Mouse (Mus musculus) ovary, postnatal 36 days (tissue): Measurements from ENCODE around the gene Sqor.

Experiments
- DNase-seq: peaks from one replicate; pipeline ENCODE4 v3.0.0; 2022; ENCODE audit warnings: low spot score, mixed read lengths

The Sqor gene

GRCm38 (mm10) chr2:122784701-122785100 lies 19.7 kb downstream of the Sqor start:
- no peak for DNase-seq

GRCm38 (mm10) chr2:122786167-122786566 lies 21.1 kb downstream of the Sqor start:
- DNase-seq: no peak

DNA sequence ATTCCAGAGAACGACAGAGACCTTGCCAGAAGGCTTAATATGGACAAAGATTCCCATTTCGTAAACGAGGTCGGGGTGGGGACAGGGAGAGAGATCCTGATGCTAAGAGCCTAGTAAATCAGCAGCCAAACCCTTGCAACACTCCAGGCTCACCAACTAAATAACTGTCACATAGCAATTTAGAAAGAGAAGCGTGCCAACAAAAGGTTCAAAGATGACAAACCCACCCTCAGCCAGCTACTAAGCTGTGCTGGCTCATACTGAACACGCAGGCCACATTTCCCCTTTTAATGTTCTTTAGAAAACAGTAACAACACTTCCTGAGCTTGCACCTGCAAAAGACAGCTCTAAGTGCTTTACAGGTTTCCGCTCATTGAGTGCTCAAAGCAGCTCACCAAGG lies 24.3 kb downstream of the Sqor start:
- DNase-seq: no peak

DNA sequence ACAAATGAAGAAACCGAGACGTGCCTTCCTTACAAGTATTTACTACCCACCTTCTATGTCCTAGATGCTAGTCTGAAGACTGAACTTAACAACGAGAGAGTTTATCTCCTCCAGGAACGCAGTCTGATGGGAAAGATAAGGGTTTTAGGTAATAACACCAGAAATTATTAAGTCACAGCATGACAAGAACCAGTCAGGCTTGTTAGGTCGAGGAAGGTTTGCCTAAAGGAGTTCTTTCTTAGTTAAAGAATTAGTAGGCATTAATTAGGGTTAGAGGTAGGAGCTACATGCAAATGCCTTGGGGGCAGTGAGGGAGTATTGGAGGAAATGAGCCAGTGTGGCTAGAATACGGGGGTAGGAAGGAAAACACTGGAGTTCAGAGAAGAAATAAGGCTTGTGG lies 24.7 kb downstream of the Sqor start:
- no peak for DNase-seq

DNA sequence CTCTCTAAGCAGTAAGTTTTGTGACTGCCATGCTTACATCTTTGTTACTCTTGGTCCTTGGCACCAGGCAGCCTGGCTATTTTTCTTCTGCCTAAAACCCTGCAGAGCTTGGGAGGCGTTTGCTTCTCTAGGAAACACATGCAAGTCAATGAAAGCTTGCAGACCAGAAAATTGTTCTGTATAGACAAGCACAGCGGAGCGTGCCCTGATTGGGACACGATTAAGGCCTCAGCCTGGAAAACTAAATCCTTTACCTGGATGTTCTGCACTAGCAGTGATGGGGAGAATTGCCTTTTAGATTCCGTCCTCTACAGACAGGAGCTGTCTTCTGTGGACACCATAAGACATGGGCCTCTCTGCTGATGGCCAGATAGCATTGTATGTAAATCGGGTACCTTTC lies 39.4 kb downstream of the Sqor start:
- no peak for DNase-seq

DNA sequence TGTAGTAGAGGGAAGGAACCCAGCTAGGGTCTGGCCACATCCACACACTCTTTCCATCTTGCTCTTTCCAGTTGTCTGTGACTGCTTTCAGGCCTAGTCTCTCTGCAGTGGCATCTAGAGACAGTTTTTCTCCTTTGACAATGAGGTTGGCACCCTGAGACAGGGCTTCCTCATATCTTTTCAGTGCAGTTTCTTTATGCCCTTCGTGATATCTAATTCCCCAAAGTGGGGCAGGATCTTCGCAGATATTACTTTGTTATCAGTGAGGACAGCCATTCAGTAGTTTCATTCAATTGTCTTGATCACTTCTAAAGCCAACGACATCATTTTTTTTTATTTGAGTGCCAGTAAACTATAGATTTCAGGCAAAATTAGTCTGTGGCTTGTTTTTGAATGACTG lies 41.0 kb downstream of the Sqor start:
- no peak for DNase-seq

DNA sequence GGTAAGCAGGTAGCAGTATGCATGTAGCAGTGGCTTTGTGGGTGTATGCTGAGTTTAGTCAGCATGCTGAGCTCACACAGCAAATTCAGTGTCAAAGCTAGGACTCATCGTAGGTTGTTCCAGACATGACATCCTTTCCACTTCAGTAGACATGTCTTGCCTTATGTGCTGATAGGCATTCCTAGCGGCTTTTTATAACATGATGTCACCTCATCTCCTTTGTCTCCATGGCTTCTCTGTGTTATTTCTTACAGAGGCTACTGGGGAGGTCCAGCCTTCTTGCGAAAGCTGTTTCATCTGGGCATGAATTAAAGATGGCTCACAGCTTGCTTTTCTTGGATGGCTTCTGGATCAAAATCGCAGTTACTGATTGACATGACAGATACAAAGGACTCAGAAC lies 44.0 kb downstream of the Sqor start:
- DNase-seq: no peak

DNA sequence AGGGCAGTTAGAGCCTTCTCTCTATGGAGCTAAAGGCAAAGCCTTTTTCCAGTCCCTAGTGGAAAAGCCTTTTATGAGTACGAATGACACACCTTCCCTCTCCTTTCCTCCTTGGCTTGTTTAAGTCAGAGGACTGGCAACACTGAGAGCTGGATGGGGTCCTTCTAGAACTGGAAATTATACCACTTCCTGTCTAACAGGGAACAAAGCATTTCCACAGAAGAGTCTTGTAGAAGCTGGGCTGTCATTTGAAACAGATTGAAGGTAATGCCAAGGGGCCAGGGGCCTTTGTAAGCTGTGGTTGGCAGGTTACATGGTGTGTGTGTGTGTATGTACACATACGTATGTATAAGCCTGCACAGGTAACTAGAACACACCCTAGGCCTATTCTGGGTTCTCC lies 51.9 kb downstream of the Sqor start:
- DNase-seq: no peak

DNA sequence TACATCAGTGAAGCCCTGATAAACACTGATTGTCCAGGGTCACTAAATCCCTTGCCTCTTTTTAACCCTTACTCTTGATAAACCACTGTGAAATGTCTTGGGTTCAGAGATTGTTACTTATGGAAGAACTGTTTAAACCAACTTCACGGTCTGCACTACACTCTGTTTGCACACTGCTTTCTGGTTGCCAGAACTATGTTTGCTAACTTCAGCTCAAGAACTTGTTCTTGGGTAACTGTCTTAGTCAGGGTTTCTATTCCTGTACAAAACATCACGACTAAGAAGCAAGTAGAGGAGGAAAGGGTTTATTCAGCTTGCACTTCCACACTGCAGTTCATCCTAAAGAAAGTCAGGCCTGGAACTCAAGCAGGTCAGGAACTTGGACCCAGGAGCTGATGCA lies 56.2 kb downstream of the Sqor start:
- DNase-seq: no peak

DNA sequence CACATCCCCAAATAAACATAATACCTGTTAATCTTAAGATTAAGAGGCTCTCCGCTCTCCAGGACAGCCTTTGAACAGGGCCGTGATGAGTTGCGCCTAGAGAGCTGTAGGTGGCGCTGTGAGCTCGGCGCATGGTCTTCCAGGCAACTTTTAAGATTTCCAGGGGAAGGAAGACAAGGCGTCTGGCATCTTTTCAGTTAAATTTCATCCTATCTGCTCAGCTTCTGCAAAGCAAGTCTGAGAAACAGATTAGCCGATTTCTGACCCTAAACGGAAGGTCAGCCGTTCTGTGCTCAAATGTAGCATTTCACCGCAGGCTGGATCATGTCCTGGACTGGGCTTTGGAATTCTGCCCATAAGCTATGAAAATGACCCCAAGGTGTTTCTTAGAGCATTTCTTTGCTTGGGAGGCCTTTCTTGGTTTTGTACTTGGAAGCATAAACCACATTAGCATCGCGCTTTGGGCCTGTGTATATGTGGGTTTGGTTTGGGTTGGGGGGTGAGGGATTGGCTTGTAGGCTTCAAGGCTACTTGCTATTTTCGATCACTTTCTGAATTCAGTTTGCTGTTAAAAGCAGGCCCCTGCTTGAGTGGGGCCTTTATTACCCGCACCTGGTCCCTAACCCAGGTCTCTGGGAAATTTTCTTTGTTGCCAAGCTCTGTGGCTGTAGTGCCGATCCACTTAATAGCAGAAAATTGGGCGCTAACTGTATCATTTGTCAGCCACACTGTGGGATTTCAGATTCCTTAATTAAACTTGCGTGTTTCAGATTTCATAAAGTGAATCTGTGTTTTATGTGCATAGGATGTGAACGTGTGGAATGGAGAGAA lies 60.6 kb downstream of the Sqor start:
- DNase-seq: peak; percentile 31

- no peak for DNase-seq
Observed at GRCm38 (mm10) chr2:122826302-122826701, 61.3 kb downstream of the Sqor start.

GRCm38 (mm10) chr2:122854636-122855035 lies 89.6 kb downstream of the Sqor start:
- DNase-seq: no peak

DNA sequence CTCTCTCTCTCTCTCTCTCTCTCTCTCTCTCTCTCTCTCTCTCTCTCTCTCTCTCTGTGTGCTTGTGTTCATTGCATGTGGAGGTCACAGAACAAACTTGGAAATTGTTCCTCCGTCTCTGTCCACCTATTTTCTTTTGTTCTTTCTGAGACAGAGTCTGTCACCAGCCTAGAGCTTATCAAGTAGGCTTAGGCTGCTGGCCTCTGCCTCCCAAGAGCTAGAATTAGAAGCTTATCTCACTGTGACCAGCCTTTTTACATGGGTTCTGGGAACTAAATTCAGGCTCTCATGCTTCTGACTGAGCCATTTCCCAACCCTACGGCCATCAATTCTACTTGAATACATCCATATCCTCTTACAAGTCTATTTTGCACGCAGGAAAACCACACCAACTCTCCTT lies 90.3 kb downstream of the Sqor start:
- no peak for DNase-seq
